Comparison of ENCODE assay signal across 19 mouse cellular contexts in the genomic region with DNA sequence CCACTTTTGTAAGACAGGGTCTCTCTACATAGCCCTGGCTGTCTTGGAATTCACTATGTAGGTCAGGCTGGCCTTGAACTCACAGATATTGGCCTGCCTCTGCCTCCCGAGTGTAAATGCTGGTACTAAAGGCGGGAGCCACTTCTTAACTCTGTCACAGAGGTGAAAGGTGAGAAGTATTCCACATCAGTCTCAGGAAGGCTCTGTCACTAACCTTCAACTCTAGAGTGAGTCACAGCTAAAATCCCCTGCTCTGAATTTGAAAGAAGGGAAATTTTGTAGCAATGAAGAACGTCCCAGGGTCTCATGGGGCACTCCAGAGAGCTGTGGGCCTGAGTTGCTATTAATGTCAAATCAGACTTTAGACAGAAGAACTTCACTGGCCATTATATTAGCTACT. TPM values are rescaled to one million over a fixed set of nuclear protein-coding genes. Genes with fewer than 3 reads are reported as not detected.
"Had no signal": no experiment of that assay in that cellular context is flagged by ENCODE, and none has a peak within 500 bp of the region (broad histone marks: within the 10 kb centered on the region; RNA-seq: fewer than 3 reads in every experiment).

No protein-coding gene starts in this region.

- DNase-seq: liver, postnatal 0 days; lung, adult 2 months; lung, postnatal 14 days; lung, postnatal 36 days; right cerebral cortex, postnatal 14 days; thymus, adult 18-20 months; thymus, postnatal 14 days; thymus, postnatal 36 days had no signal

RNA-seq across cellular contexts. Expression of a gene that starts 7.3 kb away (rescaled TPM):
- total RNA-seq: megakaryocyte progenitor cell, adult 5-6 weeks; midbrain, postnatal 0 days; neutrophil, adult 5-6 weeks had no signal
- polyA plus RNA-seq: macrophage; midbrain, embryonic 11.5 days; midbrain, embryonic 13.5 days; midbrain, embryonic 15.5 days; midbrain, postnatal 0 days; neural tube, embryonic 12.5 days; neural tube, embryonic 14.5 days; stomach, embryonic 14.5 days; stomach, embryonic 16.5 days had no signal
